Mouse (Mus musculus): ENCODE results near the gene Osmr. TPM values are rescaled to one million over a fixed set of nuclear protein-coding genes. Genes with fewer than 3 reads are reported as not detected.

Gene Osmr
- polyA plus RNA-seq (2012; rRNA removed) = 3.9 and 4.8 TPM in 2 replicates

GRCm38 (mm10) chr15:6874601-6875019 is at the start of gene Osmr:
Gene Osmr (minus strand): TSS chr15:6874969.

Other genes starting within 250 kb of the Osmr start
- gene Rictor, start 166.6 kb downstream of the Osmr start, polyA plus RNA-seq (2012; rRNA removed) = 5.2 and 6.0 TPM in 2 replicates
- gene Lifr, start 215.6 kb upstream of the Osmr start, polyA plus RNA-seq (2012; rRNA removed) = 146 and 151 TPM in 2 replicates

All from ovary, adult 2 months (tissue).